Mouse (Mus musculus) embryo, embryonic 10 days (tissue): ENCODE results near the gene Bpifb9a.
"Not testable (repeated sequence)": the region's sequence is repeated elsewhere in the genome, so short reads cannot be mapped to it uniquely, and the experiment has no call there.

Experiments
- DNase-seq: peaks from one replicate; pipeline ENCODE4 v3.0.0-alpha.2; 2015; ENCODE audit warnings: low spot score

The Bpifb9a gene

DNA sequence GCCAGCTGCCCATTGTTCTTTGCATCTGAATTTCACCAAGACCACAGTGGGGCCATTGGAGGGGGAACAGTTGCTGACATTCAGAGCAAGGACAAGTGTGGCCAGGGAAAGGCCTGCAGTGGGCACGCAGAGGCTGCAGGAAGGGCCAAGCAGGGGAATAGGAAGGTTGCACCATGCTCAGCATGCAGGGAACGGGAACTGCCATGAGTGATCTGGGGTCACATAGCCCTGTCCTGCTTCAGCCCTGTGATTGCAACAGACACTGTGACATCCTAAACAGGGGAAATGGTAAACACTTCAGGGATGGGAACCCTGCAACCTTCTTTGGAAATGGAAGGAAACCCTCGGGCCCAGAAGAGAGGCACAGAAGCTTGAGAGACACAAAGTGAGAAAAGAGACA, 47.0 kb downstream of the Bpifb9a start:
- DNase-seq: not testable (repeated sequence)

- DNase-seq: not testable (repeated sequence)
Measured at GRCm38 (mm10) chr2:154306927-154307326, 49.3 kb downstream of the Bpifb9a start, which contains the start of gene Bpifb9b. Gene Bpifb9b, plus strand, starts transcription at chr2:154307227.

- not testable (repeated sequence) for DNase-seq
Measured at GRCm38 (mm10) chr2:154313771-154314170, 56.1 kb downstream of the Bpifb9a start.
